Mouse (Mus musculus) olfactory bulb, adult 2 months (tissue): ENCODE measurements around the gene Exoc4.

Experiments used
- CTCF ChIP-seq: fragments of 200-500 bp; IDR thresholded peaks from 2 replicates; pipeline ENCODE4 v1.5.1; 2012; ENCODE audit warnings: low read depth, mild to moderate bottlenecking, low read length, moderate library complexity; ENCODE audit not compliant: insufficient read depth
- POLR2A ChIP-seq: fragments of 200-500 bp; IDR thresholded peaks from 2 replicates; pipeline ENCODE4 v1.6.1; 2012; ENCODE audit warnings: mild to moderate bottlenecking, low read depth, low read length, moderate library complexity; ENCODE audit not compliant: insufficient read depth

GRCm38 (mm10) chr6:33625931-33626330 lies 377.0 kb downstream of the Exoc4 start:
- no peak for TF ChIP-seq CTCF
- TF ChIP-seq POLR2A = no peak
